Mouse (Mus musculus) thymus, postnatal 4 days (tissue): ENCODE results near the gene Trappc6a.
A peak's percentile ranks its signal among the peaks of the same experiment; 100 is the strongest.

ENCODE experiments used
- DNase-seq: peaks from one replicate; pipeline ENCODE4 v3.0.0; 2021

The Trappc6a gene

DNA sequence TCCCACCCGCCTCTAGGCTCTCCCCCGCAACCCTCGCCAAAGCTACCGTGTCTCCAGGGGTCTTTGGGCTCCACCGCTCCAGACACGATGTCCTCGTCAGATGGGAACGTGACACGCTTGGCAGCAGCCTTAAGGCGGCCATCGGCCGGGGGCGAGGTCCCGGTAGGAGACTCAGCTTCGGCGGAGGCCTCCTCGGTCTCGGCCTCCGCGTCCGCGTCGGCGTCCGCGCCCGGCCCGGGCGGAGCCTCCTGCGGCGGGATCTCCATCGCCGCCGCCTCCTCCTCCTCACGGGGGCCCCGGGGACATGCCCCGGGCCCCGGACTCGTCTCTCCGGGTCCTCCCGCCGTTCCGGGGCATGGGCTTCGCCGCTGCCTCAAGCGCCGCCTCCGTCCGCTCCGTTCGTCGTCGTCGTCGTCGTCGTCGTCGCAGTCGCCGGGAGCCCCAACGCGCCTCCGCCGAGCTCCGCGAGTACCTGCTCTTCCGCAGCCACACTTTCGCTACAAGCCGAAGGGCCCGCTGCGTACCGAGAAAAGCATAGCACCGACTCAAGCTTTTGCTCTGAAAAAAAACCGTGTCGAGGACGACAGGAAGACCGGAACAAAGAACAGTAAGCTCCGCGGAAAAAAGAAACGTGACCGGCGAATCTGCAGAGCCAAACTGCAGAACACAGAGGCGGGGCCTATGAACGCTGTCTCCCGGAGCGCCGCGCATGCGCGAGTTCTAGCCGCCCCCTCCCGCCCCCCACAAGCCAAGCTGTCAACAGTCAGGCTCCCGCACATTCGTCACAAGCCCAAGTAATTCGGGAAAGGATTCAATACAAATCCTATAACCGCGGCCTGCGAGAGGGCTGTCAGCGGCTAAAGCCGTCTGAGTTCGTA is 53.8 kb downstream of the Trappc6a start:
- DNase-seq = peak; percentile 97

DNA sequence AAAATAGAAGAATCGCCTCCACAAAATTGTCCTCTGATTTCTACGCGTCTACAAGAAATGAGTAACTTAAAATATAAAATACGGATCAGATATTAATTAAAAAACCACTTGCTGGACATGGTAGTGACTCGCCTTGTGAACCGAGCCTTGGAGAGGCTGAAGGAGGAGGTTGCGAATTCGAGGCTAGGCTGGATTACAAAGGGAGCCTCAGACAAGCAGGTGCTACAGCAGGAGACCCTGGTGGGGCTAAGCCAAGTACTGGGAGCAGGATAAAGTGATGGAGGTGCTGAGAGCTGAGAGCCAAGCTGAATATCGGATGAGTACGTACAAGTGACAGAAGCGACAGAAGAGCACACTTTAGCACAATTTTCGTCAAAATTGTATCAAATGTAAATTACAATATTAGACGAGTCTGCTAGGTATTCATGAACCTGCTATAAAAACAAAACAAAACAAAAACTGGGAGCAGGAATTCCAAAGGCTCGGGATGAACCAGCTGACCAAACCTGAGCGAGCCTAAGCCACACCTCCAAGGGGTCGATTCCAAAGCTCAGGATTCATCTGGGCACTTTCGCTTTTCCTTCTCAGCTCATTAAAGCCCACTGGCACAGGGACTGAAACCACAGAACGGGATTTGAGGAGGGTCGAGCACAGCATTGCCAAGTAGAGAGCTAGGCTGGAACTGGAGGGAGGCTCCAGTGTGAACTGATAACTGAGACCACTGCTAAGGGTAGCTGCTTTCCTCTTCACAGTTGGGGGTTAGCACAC is 54.6 kb downstream of the Trappc6a start, which contains the start of gene Ppp1r37:
TSS of gene Ppp1r37 (minus strand) at position 434 of the 768 bp plus-strand sequence.
- peak; percentile 39 for DNase-seq

DNA sequence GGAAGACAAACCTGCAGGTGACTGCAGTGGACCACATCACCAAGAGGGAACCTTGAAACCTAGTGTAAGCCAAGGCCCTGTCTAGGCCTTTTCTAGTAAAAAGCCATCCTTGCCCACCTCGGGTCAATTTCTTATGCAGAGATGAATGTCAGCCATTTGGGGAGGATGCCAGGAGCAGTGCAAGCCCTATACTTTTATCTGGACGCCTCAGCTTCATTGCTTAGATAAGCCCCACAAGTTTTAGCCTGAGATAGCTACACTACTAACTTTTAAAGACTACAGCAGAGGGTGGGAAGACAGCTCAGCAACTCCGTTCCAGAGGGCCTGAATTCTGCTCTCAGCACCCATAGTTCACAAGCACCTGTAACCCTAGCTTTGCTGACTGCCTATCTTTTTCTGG is 55.7 kb downstream of the Trappc6a start:
- DNase-seq = no peak

GRCm38 (mm10) chr7:19564455-19564854 is 56.3 kb downstream of the Trappc6a start:
- DNase-seq = peak; percentile 35
